Mouse (Mus musculus) cerebellum, postnatal 25 days (tissue): ENCODE data around the gene Tmed11.
"Not testable (repeated sequence)": the region's sequence is repeated elsewhere in the genome, so short reads cannot be mapped to it uniquely, and the experiment has no call there.

Source experiments
- DNase-seq, 2 experiments: peaks; one replicate each; pipeline ENCODE4 v3.0.0; 2021; ENCODE audit warnings: mixed read lengths in 2 of 2

The Tmed11 gene

DNA sequence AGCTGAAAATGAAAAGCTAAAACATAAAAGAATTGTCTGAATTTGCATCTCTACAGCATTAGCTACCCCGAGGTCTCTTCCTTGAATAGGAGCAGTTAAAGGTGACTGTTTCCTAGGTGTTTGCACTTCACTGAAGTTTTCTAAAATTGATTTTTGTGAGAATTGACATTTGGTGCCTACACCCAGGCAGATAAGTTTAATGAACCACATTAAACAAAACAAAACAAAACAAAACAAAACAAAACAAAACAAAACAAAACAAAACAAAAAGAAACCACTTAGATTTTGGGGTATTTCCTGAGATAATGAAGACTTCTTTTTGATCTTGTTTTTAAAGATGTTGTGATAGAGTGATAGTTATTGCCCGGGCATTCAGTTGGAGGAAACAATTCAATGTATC is at the start of gene Tmed11:
TSS of gene Tmed11 (minus strand) at position 101 of the 400 bp plus-strand sequence.
- not testable (repeated sequence) for DNase-seq

DNA sequence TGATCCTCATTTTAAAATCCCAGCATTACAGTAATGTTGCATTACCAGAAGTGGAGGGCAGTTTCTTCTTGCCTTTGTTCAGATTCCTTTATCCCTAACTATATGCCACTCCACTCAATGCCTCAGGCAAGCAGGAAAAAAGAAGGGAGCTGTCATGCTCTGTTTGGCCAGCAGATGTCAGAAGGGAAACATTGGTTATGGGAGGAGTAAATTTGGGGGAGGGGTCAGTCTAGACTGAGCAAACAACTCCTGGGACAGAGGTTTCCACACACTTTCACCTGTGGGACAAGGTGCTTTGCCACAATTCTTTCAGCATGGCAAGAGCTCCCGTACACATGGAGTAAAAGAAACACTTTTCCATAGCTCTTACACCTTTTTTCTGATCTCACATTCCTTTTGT is 41.0 kb upstream of the Tmed11 start:
- no peak for DNase-seq

DNA sequence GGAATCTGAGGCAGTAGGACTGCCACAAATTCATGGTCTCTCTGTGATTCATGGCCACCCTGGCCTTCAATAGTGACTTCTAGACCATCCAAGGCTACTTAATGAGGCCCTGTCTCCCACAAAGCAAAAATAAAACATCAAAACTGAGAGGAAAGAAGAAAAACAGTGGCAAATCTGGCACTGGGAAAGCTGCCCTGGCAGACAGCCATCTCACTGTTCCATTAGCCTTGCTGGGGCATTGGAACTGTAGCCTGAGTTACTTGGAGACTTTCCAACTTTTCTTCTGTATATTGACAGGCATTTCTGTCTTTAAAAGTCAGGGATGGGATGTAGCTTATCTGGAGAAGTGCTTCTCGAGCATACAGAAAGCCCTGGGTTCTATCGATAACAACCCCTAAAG is 28.1 kb upstream of the Tmed11 start:
- peak; percentile 3 to 7 for DNase-seq

DNA sequence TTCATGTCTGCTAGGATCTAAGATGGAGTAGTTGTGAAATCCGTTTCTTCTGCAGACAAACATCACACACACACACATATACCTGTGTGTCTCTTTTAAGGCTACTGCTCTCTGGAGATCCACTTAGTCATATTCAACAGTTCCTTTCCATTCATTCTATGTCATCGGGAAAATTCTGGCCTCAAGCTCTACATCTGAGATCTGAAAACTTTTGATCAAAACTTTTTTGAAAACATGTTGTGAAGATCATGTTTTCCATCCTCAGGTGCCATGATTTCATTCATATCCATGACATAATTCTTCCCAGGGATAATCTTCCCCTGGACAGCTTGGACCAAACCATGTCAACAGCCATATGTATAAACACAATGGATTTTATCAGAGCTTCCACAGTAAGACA is 13.6 kb upstream of the Tmed11 start, which contains the start of gene Vmn2r8:
TSS of gene Vmn2r8 (minus strand) at position 101 of the 400 bp plus-strand sequence.
- DNase-seq = not testable (repeated sequence)

DNA sequence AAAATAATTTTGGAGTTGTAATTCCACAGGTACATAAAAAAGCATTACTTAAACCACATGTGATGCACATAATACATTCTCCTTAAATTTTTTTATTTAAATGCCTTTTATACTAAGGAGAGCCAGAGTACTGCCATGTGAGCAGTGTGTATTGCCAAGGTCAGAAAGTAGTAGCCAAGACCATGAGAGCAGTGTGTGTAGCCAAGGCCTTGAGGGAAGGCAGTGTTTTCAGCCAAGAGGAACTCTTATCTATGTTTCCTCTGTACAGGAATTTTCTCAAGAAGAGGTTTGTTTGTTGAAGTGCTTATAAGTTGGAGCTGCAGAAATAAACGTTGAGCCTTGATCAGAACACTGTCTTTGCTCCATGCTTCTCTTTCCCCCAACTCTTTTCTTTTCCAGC is 8.5 kb upstream of the Tmed11 start:
- no peak for DNase-seq

DNA sequence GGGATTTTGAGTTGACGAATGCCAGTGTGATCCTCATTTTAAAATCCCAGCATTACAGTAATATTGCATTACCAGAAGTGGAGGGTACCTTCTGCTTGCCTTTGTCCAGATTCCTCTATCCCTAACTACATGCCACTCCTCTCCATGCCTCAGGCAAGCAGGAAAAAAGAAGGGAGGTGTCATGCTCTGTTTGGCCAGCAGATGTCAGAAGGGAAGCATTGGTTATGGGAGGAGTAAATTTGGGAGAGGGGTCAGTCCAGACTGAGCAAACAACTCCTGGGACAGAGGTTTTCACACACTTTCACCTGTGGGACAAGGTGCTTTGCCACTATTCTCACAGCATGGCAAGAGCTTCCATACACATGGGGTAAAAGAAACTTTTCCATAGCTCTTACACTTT is 4.8 kb downstream of the Tmed11 start:
- DNase-seq = peak in 1 of 2 experiments; percentile 10

DNA sequence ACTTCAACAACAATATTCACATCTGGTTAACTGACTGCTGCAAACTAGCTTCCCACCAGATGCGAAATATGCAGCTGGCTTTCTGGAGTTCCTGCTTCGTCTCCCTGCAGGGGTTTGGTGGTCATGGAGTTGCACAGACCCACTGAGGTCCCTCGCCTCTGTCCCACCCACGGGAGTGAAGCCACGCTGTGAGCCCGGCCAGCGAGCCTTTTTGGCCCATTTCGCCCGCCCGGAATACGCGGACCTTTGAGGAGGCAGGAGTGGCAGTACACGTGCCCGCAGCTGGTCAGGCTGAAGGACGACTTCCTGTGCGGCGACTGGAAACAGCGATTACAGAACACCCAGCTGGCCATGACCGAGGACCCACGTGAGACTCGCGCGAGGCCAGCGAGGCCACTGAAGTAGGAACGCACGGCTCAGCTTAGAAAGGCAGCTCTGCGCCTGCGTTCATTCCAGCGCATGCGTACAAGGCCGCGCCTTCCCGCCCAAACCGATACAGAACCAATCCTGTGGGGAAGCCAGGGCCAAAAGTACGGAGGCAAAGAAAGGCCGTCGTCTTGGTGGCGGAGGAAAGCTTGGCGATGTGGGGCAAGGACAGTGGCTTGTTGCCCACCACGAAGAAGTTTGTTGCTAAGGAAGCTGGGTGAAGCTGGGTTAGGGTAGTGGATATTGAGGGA is 20.4 kb downstream of the Tmed11 start, which contains the start of gene Rnf212:
TSS of gene Rnf212 (minus strand) at position 353 of the 677 bp plus-strand sequence.
- no peak for DNase-seq

DNA sequence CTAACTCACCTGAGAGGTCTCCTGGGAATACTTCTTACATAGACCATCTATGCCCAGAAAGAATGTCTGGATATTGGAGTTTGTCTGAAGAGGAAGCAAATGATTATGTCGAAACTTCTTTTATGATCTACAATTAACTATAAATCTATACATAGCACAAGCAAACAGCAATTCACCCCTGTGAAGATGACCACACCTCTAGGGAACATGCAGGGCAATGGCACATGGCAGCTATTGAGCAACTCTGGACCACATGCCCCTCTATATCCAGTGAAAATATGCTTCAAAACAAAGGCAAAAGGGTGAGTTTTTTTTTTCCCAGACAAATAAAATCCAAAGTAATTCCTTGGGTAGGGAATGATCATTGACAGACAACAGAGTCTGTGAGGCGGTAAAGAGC is 35.2 kb downstream of the Tmed11 start:
- no peak for DNase-seq

DNA sequence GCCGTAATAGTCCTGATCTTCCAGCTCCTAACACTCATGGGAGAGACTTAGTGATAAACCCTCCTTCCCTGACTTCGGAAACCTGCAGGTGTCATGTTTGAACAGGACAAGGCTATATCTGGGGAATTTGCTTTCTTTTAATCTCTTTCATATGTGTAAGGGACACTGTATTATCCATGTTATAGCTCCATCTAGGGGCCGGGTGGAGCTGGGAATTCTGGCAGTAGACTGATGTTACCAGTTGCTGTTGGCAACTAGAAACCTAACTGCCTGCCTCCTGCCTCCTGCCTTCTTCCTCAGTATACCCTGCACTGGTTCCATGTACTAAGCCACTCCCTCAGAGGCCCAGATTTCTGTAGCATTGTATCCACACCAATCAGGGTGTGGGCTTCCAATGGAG is 36.8 kb downstream of the Tmed11 start:
- peak in 1 of 2 experiments; percentile 23 for DNase-seq

DNA sequence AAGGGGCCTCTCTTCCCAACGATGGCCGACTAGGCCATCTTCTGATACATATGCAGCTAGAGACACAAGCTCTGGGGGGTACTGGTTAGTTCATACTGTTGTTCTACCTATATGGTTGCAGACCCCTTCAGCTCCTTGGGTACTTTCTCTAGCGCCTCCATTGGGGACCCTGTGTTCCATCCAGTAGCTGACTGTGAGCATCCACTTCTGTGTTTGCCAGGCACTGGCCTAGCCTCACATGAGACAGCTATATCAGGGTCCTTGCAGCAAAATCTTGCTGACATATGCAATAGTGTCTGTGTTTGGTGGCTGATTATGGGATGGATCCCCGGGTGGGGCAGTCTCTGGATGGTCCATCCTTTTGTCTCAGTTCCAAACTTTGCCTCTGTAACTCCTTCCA is 43.9 kb downstream of the Tmed11 start:
- DNase-seq = not testable (repeated sequence)

DNA sequence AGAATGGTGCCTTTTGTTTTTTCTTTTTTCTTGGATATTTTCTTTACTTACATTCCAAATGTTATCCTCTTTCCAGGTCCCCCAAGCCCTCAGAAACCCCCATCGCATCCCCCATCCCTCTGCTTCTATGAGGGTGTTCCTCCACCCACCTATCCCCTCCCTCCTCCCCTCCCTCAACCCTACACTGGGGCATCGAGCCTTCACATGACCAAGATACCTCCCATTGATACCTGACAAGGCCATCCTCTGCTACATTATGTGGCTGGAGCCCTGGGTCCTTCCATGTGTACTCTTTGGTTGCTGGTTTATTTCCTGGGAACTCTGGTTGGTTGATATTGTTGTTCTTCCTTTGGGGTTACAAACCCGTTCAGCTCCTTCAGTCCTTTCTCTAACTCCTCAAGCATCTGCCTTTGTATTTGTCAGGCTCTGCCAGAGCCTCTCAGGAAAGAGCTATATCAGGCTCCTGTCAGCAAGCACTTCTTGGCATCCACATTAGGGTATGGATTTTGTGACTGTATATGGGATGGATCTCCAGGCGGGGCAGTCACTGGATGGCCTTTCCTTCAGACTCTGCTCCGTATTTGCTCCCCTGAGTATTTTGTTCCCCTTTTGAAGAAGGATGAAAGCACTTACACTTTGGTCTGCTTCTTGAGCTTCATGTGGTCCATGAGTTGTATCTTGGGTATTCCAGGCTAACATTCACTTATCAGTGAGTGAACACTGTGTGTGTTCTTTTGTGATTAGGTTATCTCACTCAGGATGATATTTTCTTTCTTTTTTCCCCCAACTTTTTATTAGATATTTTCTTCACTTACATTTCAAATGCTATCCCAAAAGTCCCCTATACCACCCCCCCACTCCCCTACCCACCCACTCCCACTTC is 44.6 kb downstream of the Tmed11 start:
- no peak for DNase-seq

DNA sequence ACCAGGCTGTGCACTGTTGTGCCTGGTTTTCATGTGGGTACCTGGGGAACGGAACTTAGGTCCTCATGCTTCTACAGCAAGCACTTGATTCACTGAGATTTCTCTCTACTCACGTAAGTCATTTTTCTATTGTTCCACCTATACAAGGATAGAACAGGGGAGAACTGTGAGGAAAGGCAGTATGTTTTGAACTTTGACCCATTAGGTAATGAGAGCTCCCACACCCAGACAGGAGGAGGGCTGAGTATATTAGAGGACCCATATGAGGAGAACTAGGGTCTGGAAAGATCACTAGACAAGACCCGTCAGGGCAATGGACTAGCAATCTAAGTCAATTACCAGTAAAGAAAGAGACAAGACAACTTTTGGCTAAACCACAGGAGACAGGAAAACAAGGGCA is 50.5 kb downstream of the Tmed11 start:
- no peak for DNase-seq

DNA sequence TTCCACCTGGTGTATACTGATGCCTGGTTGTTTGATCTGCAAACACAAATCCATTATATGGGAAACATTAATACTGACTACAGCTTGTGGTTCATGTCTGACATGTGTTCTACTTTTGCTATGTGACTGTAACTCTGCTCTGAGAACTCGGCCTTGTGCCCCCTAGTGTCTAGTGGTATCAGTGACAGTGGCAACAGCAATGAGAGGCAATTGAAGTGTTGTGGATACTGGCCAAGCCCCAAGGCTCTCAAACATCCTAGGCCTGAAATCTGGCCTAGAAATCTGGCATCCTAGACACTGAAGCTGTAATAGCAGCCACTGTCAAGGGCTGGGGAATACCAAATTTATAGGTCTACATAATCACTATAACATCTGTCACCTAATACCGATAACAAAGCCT is 51.3 kb downstream of the Tmed11 start:
- no peak for DNase-seq

DNA sequence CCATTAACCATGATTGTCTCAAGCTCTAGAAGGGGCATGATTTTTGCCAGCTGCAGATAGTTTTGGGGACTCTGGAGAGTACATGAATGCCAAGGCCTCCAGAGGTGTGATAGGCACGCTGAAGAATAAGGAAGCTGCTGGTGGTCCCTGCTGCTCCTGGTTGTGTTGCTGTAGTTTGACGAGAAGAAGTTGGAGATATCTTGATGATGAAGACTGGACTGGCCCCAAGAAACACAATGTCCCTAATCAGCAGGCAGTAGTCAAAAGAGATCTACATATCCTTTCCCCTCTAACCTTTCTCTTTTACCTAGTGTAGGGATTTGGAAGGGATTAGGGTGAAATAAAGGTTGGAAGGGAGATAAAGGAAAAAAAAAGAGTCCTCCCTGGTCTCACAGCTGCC is 52.6 kb downstream of the Tmed11 start:
- no peak for DNase-seq

DNA sequence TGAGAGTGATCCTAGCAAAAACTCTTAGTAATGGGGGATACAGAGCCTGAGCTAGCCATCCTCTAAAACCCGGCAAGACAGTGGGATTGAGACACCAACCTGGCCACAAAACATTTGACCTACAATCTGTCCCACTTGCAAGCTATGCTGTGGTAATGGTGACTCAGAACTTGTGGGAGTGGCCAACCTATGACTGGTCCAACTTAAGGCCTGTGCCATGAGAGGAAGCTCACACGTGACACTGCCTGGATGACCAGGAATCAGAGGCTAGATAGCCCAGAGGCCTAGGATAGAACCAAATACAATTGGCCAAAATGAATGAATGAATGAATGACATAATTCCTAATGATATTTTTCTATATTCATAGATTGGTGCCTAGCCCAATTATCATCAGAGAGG is 53.3 kb downstream of the Tmed11 start:
- DNase-seq = no peak

DNA sequence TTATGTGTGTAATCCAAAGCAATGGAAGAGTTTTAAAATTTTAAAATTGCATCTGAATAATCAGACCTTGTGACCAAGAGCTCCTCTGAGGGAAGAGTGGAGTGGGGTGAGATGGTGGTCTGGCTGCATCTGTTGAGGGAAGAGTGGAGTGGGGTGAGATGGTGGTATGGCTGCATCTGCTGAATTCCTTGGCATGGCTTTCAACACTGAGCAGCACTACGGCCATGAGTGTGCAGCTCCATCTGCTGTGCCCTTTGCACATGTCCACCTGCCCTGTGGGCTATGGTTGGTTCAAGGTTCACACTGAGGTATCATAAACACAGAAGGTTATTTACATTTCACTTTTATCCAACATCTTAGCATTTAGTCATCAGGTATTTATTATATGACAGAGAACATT is 67.7 kb downstream of the Tmed11 start:
- no peak for DNase-seq
